Mouse (Mus musculus): ENCODE measurements at regions not wholly inside any gene's neighbourhood (a gene's known extent, or its start where the extent isn't known, plus 50 kb on each side); places are given as distances from the start of the nearest gene placed in this dataset.

GRCm38 (mm10) chr2:162814205-162814604 is 117.1 kb upstream of the Srsf6 start:
- TF ChIP-seq JUND (IDR thresholded peaks at IDR 0.05; ENCODE audit: low read depth, low read length): no peak
- no peak for TF ChIP-seq GATA1 (IDR thresholded peaks at IDR 0.05; ENCODE audit: low read depth, low read length)
- no peak for TF ChIP-seq CTCF (IDR thresholded peaks at IDR 0.05 in 2 of 3, conservative IDR thresholded peaks at IDR 0.05 in 1 of 3; ENCODE audit: control insufficient read depth in 1 of 3, insufficient read depth in 1 of 3, low read depth in 2 of 3, low read length in 3 of 3, poor library complexity in 1 of 3, severe bottlenecking in 1 of 3)
- TF ChIP-seq POLR2A (IDR thresholded peaks at IDR 0.05; ENCODE audit: control insufficient read depth in 1 of 2, insufficient read depth in 1 of 2, low read depth in 1 of 2, low read length in 2 of 2, poor library complexity in 1 of 2): no peak
- no peak for TF ChIP-seq CHD2 (IDR thresholded peaks at IDR 0.05; ENCODE audit: low read length)
- no peak for TF ChIP-seq MAFK (IDR thresholded peaks at IDR 0.05; ENCODE audit: borderline replicate concordance, low read depth, low read length)
- TF ChIP-seq ETS1 (IDR thresholded peaks at IDR 0.05; ENCODE audit: low read depth, low read length): no peak
- no peak for TF ChIP-seq MXI1 (IDR thresholded peaks at IDR 0.05; ENCODE audit: low read depth, low read length)
- no peak for TF ChIP-seq HCFC1 (IDR thresholded peaks at IDR 0.05; ENCODE audit: low read depth, low read length)
- no peak for TF ChIP-seq TCF12 (IDR thresholded peaks at IDR 0.05; ENCODE audit: low read depth, low read length)
- no peak for TF ChIP-seq GABPA (IDR thresholded peaks at IDR 0.05; ENCODE audit: low read depth, low read length)
- no peak for TF ChIP-seq SMC3 (IDR thresholded peaks at IDR 0.05; ENCODE audit: low read depth, low read length)
- TF ChIP-seq UBTF (IDR thresholded peaks at IDR 0.05; ENCODE audit: borderline replicate concordance, insufficient read depth, low read depth, low read length): no peak
- TF ChIP-seq NRF1 (IDR thresholded peaks at IDR 0.05; ENCODE audit: insufficient read depth, low read depth, low read length, poor library complexity, severe bottlenecking): no peak
